Mouse (Mus musculus): ENCODE measurements around the gene Ccdc27. TPM values are rescaled to one million over a fixed set of nuclear protein-coding genes. Genes with fewer than 3 reads are reported as not detected.

Ccdc27 gene
- polyA plus RNA-seq, 1 experiment from 2014 or later = not detected

Other genes with a start within 250 kb of the Ccdc27 start
- gene A430005L14Rik, start 85.4 kb downstream of the Ccdc27 start, polyA plus RNA-seq (2014; fragmentation: Nextera tagmentation; extraction: Ambion mirVana) = 70.4 and 76.6 TPM in 2 replicates
- 11.6 and 13.7 TPM in 2 replicates for gene Dffb, start 67.6 kb downstream of the Ccdc27 start, polyA plus RNA-seq (2014; fragmentation: Nextera tagmentation; extraction: Ambion mirVana)
- 15.0 and 16.9 TPM in 2 replicates for gene Cep104, start 67.5 kb downstream of the Ccdc27 start, polyA plus RNA-seq (2014; fragmentation: Nextera tagmentation; extraction: Ambion mirVana)
- gene Lrrc47, start 30.9 kb downstream of the Ccdc27 start, polyA plus RNA-seq (2014; fragmentation: Nextera tagmentation; extraction: Ambion mirVana) = 10.4 and 12.0 TPM in 2 replicates
- 36.0 and 40.2 TPM in 2 replicates for gene Smim1, start 16.4 kb downstream of the Ccdc27 start, polyA plus RNA-seq (2014; fragmentation: Nextera tagmentation; extraction: Ambion mirVana)
- 0.32 and 0.42 TPM in 2 replicates for gene Trp73, start 97.5 kb upstream of the Ccdc27 start, polyA plus RNA-seq (2014; fragmentation: Nextera tagmentation; extraction: Ambion mirVana)
- gene Wrap73, start 99.7 kb upstream of the Ccdc27 start, polyA plus RNA-seq (2014; fragmentation: Nextera tagmentation; extraction: Ambion mirVana) = 39.6 and 41.4 TPM in 2 replicates
- gene Tprgl, start 118.0 kb upstream of the Ccdc27 start, polyA plus RNA-seq (2014; fragmentation: Nextera tagmentation; extraction: Ambion mirVana) = 126 and 135 TPM in 2 replicates
- gene Megf6, start 128.1 kb upstream of the Ccdc27 start, polyA plus RNA-seq (2014; fragmentation: Nextera tagmentation; extraction: Ambion mirVana) = 16.8 and 20.9 TPM in 2 replicates